Mouse (Mus musculus): ENCODE data around the gene Kcna5. TPM values are rescaled to one million over a fixed set of nuclear protein-coding genes. Genes with fewer than 3 reads are reported as not detected.

The Kcna5 gene
- total RNA-seq, 2 experiments from 2014 or later: 2.8 to 11.2 TPM

- intact Hi-C loops (cut with DNase I; ENCODE audit: low total_unique reads): no loop called here
- DNase-seq: no peak
Observed at GRCm38 (mm10) chr6:126544107-126545036, 9.2 kb upstream of the Kcna5 start.

GRCm38 (mm10) chr6:126542724-126543123 lies 7.5 kb upstream of the Kcna5 start:
- DNase-seq: no peak

GRCm38 (mm10) chr6:126537512-126537911 lies 2.3 kb upstream of the Kcna5 start:
- DNase-seq: no peak
- intact Hi-C loops (cut with DNase I; ENCODE audit: low total_unique reads): no loop called here

More at GRCm38 (mm10) chr6:126542724-126543123, 7.5 kb upstream of the Kcna5 start:
- intact Hi-C loops (cut with DNase I; ENCODE audit: low total_unique reads): no loop called here

- DNase-seq: no peak
Observed at GRCm38 (mm10) chr6:126536926-126537325, 1.7 kb upstream of the Kcna5 start.

GRCm38 (mm10) chr6:126535911-126536270 lies 679 bp upstream of the Kcna5 start:
- intact Hi-C loops (cut with DNase I; ENCODE audit: low total_unique reads): no loop called here

More at GRCm38 (mm10) chr6:126536926-126537325, 1.7 kb upstream of the Kcna5 start:
- intact Hi-C loops (cut with DNase I; ENCODE audit: low total_unique reads): no loop called here

GRCm38 (mm10) chr6:126534531-126535207 lies 543 bp downstream of the Kcna5 start:
- DNase-seq: no peak
- intact Hi-C loops (cut with DNase I; ENCODE audit: low total_unique reads): no loop called here

More at GRCm38 (mm10) chr6:126535911-126536270, 679 bp upstream of the Kcna5 start:
- DNase-seq: no peak

GRCm38 (mm10) chr6:126531306-126531705 lies 3.9 kb downstream of the Kcna5 start:
- DNase-seq: no peak
- intact Hi-C loops (cut with DNase I; ENCODE audit: low total_unique reads): no loop called here

GRCm38 (mm10) chr6:126530019-126530418 lies 5.2 kb downstream of the Kcna5 start:
- intact Hi-C loops (cut with DNase I; ENCODE audit: low total_unique reads): no loop called here
- DNase-seq: no peak

- no peak for DNase-seq
- intact Hi-C loops (cut with DNase I; ENCODE audit: low total_unique reads): no loop called here
Observed at GRCm38 (mm10) chr6:126514720-126515119, 20.5 kb downstream of the Kcna5 start.

GRCm38 (mm10) chr6:126513714-126514248 lies 21.4 kb downstream of the Kcna5 start:
- intact Hi-C loops (cut with DNase I; ENCODE audit: low total_unique reads): no loop called here
- no peak for DNase-seq

GRCm38 (mm10) chr6:126513154-126513553 lies 22.1 kb downstream of the Kcna5 start:
- intact Hi-C loops (cut with DNase I; ENCODE audit: low total_unique reads): no loop called here
- peak; percentile 15 for DNase-seq

- no peak for DNase-seq
- intact Hi-C loops (cut with DNase I; ENCODE audit: low total_unique reads): no loop called here
Observed at GRCm38 (mm10) chr6:126508671-126509070, 26.5 kb downstream of the Kcna5 start.

GRCm38 (mm10) chr6:126503920-126504319 lies 31.3 kb downstream of the Kcna5 start:
- DNase-seq: no peak
- intact Hi-C loops (cut with DNase I; ENCODE audit: low total_unique reads): no loop called here

- no peak for DNase-seq
- intact Hi-C loops (cut with DNase I; ENCODE audit: low total_unique reads): no loop called here
Observed at GRCm38 (mm10) chr6:126502691-126503301, 32.4 kb downstream of the Kcna5 start.

- intact Hi-C loops (cut with DNase I; ENCODE audit: low total_unique reads): no loop called here
- DNase-seq: no peak
Observed at GRCm38 (mm10) chr6:126500985-126501384, 34.2 kb downstream of the Kcna5 start.

- peak; percentile 70 for DNase-seq
- intact Hi-C loops (cut with DNase I; ENCODE audit: low total_unique reads): no loop called here
Observed at GRCm38 (mm10) chr6:126500088-126500487, 35.1 kb downstream of the Kcna5 start.

- peak; percentile 37 for DNase-seq
- intact Hi-C loops (cut with DNase I; ENCODE audit: low total_unique reads): loop anchor here (2.0 kb wide), 2 partner anchors 57 to 203 kb away; no protein-coding TSS in a partner anchor
Observed at GRCm38 (mm10) chr6:126497878-126498277, 37.3 kb downstream of the Kcna5 start.

GRCm38 (mm10) chr6:126497173-126497839 lies 37.9 kb downstream of the Kcna5 start:
- intact Hi-C loops (cut with DNase I; ENCODE audit: low total_unique reads): no loop called here
- no peak for DNase-seq

GRCm38 (mm10) chr6:126487136-126487535 lies 48.1 kb downstream of the Kcna5 start:
- no peak for DNase-seq
- intact Hi-C loops (cut with DNase I; ENCODE audit: low total_unique reads): no loop called here

Measured in gastrocnemius, postnatal 14 days (tissue).